Mouse (Mus musculus) MEL (cell line): Measurements from ENCODE around the gene Pcsk5. TPM values are rescaled to one million over a fixed set of nuclear protein-coding genes. Genes with fewer than 3 reads are reported as not detected.
"Not testable (repeated sequence)": the region's sequence is repeated elsewhere in the genome, so short reads cannot be mapped to it uniquely, and the experiment has no call there.

ENCODE experiments used
- DNase-seq: peaks from one replicate; pipeline ENCODE4 v3.0.0; 2011; ENCODE audit warnings: low read depth, low spot score
- H3K27ac ChIP-seq: 2 replicates; pipeline ENCODE4 v1.5.1; 2012; ENCODE audit warnings: low read depth, mild to moderate bottlenecking, control low read depth, low read length, moderate library complexity; ENCODE audit not compliant: control insufficient read depth
- H3K27me3 ChIP-seq, 2 experiments: fragments of 150-350 bp in 1 of 2; sonication (generic) in 1 of 2; 2 replicates each; pipeline ENCODE4 v1.6.1; 2012; ENCODE audit warnings: low read length in 2 of 2, mild to moderate bottlenecking in 2 of 2, improper control_type of control experiment in 1 of 2, moderate library complexity in 1 of 2; ENCODE audit not compliant: insufficient read depth in 2 of 2, control insufficient read depth in 1 of 2
- H3K36me3 ChIP-seq, 2 experiments: 2 replicates each; pipeline ENCODE4 v1.6.1; 2012 to 2014; ENCODE audit warnings: low read length in 2 of 2, improper control_type of control experiment in 1 of 2, inconsistent platforms in 1 of 2, mild to moderate bottlenecking in 1 of 2; ENCODE audit not compliant: insufficient read depth in 2 of 2, control insufficient read depth in 1 of 2
- H3K4me1 ChIP-seq, 2 experiments: fragments of 150-350 bp in 1 of 2; sonication (generic) in 1 of 2; 2 replicates each; pipeline ENCODE4 v1.6.1; 2012; ENCODE audit warnings: low read length in 2 of 2, improper control_type of control experiment in 1 of 2, mild to moderate bottlenecking in 1 of 2; ENCODE audit not compliant: insufficient read depth in 2 of 2, control insufficient read depth in 1 of 2
- H3K4me3 ChIP-seq, 2 experiments: fragments of 150-350 bp in 1 of 2; sonication (generic) in 1 of 2; 2 replicates each; pipeline ENCODE4 v1.5.1; 2012; ENCODE audit warnings: low read depth in 2 of 2, low read length in 2 of 2, mild to moderate bottlenecking in 2 of 2, moderate library complexity in 2 of 2, control low read depth in 1 of 2, improper control_type of control experiment in 1 of 2; ENCODE audit not compliant: control insufficient read depth in 1 of 2, insufficient read depth in 1 of 2
- H3K79me2 ChIP-seq: 2 replicates; pipeline ENCODE4 v1.6.1; 2012; ENCODE audit warnings: mild to moderate bottlenecking, low read length, moderate library complexity; ENCODE audit not compliant: control insufficient read depth, poor library complexity, insufficient read depth
- H3K9ac ChIP-seq: 2 replicates; pipeline ENCODE4 v1.6.1; 2012; ENCODE audit warnings: low read depth, mild to moderate bottlenecking, control low read depth, low read length, moderate library complexity; ENCODE audit not compliant: control insufficient read depth, poor library complexity, severe bottlenecking
- H3K9me3 ChIP-seq: fragments of 150-350 bp; sonication (generic); replicated peaks from 2 replicates; pipeline ENCODE4 v1.6.1; 2012; ENCODE audit warnings: mild to moderate bottlenecking, low read length, improper control_type of control experiment, moderate library complexity; ENCODE audit not compliant: insufficient read depth
- CTCF ChIP-seq, 3 experiments: IDR thresholded peaks in 2 of 3; conservative IDR thresholded peaks in 1 of 3; 2 replicates each; pipeline ENCODE4 v1.5.1; 2011 to 2012; ENCODE audit warnings: low read length in 3 of 3, low read depth in 2 of 3, mild to moderate bottlenecking in 2 of 3, improper control_type of control experiment in 1 of 3, inconsistent platforms in 1 of 3, mixed read lengths in 1 of 3, moderate library complexity in 1 of 3; ENCODE audit not compliant: control insufficient read depth in 1 of 3, insufficient read depth in 1 of 3, poor library complexity in 1 of 3, severe bottlenecking in 1 of 3
- ELF1 ChIP-seq: IDR thresholded peaks from 2 replicates; pipeline ENCODE4 v1.6.1; 2014; ENCODE audit warnings: low read depth, mild to moderate bottlenecking, inconsistent platforms, low read length, improper control_type of control experiment, moderate library complexity
- HCFC1 ChIP-seq: IDR thresholded peaks from 2 replicates; pipeline ENCODE4 v1.6.1; 2012; ENCODE audit warnings: low read depth, mild to moderate bottlenecking, inconsistent platforms, low read length, improper control_type of control experiment, moderate library complexity
- MAFK ChIP-seq: IDR thresholded peaks from 2 replicates; pipeline ENCODE4 v1.6.1; 2011; ENCODE audit warnings: low read depth, mild to moderate bottlenecking, low read length, improper control_type of control experiment, borderline replicate concordance
- MAX ChIP-seq: IDR thresholded peaks from 2 replicates; pipeline ENCODE4 v1.6.1; 2011; ENCODE audit warnings: low read length, improper control_type of control experiment
- MXI1 ChIP-seq: IDR thresholded peaks from 2 replicates; pipeline ENCODE4 v1.6.1; 2011; ENCODE audit warnings: mild to moderate bottlenecking, low read depth, low read length, improper control_type of control experiment
- MYC ChIP-seq: IDR thresholded peaks from 2 replicates; pipeline ENCODE4 v1.6.1; 2011; ENCODE audit warnings: low read depth, mild to moderate bottlenecking, low read length, improper control_type of control experiment, moderate library complexity
- RAD21 ChIP-seq: IDR thresholded peaks from 2 replicates; pipeline ENCODE4 v1.6.1; 2011; ENCODE audit warnings: mild to moderate bottlenecking, low read depth, low read length, improper control_type of control experiment
- TCF12 ChIP-seq: IDR thresholded peaks from 2 replicates; pipeline ENCODE4 v1.6.1; 2014; ENCODE audit warnings: low read depth, mild to moderate bottlenecking, inconsistent platforms, low read length, improper control_type of control experiment, moderate library complexity
- ZKSCAN1 ChIP-seq: IDR thresholded peaks from 2 replicates; pipeline ENCODE4 v1.6.1; 2012; ENCODE audit warnings: low read depth, mild to moderate bottlenecking, inconsistent platforms, low read length, improper control_type of control experiment, moderate library complexity
- ZMIZ1 ChIP-seq: IDR thresholded peaks from 2 replicates; pipeline ENCODE4 v1.6.1; 2012; ENCODE audit warnings: low read depth, mild to moderate bottlenecking, inconsistent platforms, low read length, improper control_type of control experiment, moderate library complexity
- ZNF384 ChIP-seq: IDR thresholded peaks from 2 replicates; pipeline ENCODE4 v1.6.1; 2012; ENCODE audit warnings: low read depth, mild to moderate bottlenecking, inconsistent platforms, low read length, improper control_type of control experiment
- polyA plus RNA-seq, 2 experiments: library from polyadenylated mRNA; stranded (reverse) in 1 of 2; unstranded in 1 of 2; fragments of >175 nt in 1 of 2; fragments of >200 nt in 1 of 2; gene quantifications; 2 replicates each; pipeline versions ENCODE4 v1.2.1 to v1.2.4; 2012; ENCODE audit warnings: low replicate concordance in 2 of 2, low read depth in 1 of 2; ENCODE audit not compliant: insufficient read length in 2 of 2, insufficient read depth in 1 of 2, missing spikeins in 1 of 2
- total RNA-seq: library from RNA; depleted of rRNA; stranded (reverse); fragments of 300-350 nt; gene quantifications from 2 replicates; pipeline ENCODE4 v1.2.3, GENCODE M21; 2012

The Pcsk5 gene
- total and polyA plus RNA-seq, 3 experiments: not detected

GRCm38 (mm10) chr19:17479471-17479870 lies 358.0 kb downstream of the Pcsk5 start:
- Histone ChIP-seq H3K4me1 (no peaks in the 10 kb centered on the region), H3K27ac (no peak overlapping the region), H3K9ac (no peak overlapping the region), H3K4me3 (no peak overlapping the region), H3K79me2 (no peaks in the 10 kb centered on the region), H3K9me3 (no peaks in the 10 kb centered on the region), H3K27me3 (no peaks in the 10 kb centered on the region), H3K36me3 (no peaks in the 10 kb centered on the region)
- no peak for DNase-seq
- TF ChIP-seq TCF12 (no peak), MYC (no peak), ZNF384 (no peak), RAD21 (no peak), ZMIZ1 (no peak), ELF1 (no peak), CTCF (IDR thresholded peaks at IDR 0.05 in 2 of 3, conservative IDR thresholded peaks at IDR 0.05 in 1 of 3; ENCODE audit: control insufficient read depth in 1 of 3, insufficient read depth in 1 of 3, low read depth in 2 of 3, low read length in 3 of 3, poor library complexity in 1 of 3, severe bottlenecking in 1 of 3) (no peak), MAFK (no peak)

GRCm38 (mm10) chr19:17476021-17476420 lies 361.4 kb downstream of the Pcsk5 start:
- Histone ChIP-seq H3K9ac (no peak overlapping the region), H3K79me2 (no peaks in the 10 kb centered on the region), H3K27me3 (no peaks in the 10 kb centered on the region), H3K4me3 (no peak overlapping the region), H3K27ac (no peak overlapping the region), H3K4me1 (no peaks in the 10 kb centered on the region), H3K36me3 (no peaks in the 10 kb centered on the region), H3K9me3 (no peaks in the 10 kb centered on the region)
- no peak for DNase-seq
- TF ChIP-seq TCF12: no peak
- no peak for TF ChIP-seq MXI1
- TF ChIP-seq ZKSCAN1: no peak
- TF ChIP-seq MAX: no peak
- TF ChIP-seq HCFC1: no peak

- not testable (repeated sequence) for H3K9ac ChIP-seq, H3K79me2 ChIP-seq, H3K4me1 ChIP-seq, DNase-seq, H3K9me3 ChIP-seq, H3K27ac ChIP-seq, H3K36me3 ChIP-seq, H3K4me3 ChIP-seq, H3K27me3 ChIP-seq
Observed at GRCm38 (mm10) chr19:17473138-17473537, 364.3 kb downstream of the Pcsk5 start.
